Mouse (Mus musculus) 3T3-L1 (cell line): Measurements from ENCODE around the gene Tor4a.

Experiments used
- DNase-seq: peaks from one replicate; pipeline ENCODE4 v3.0.0-alpha.2; 2015; ENCODE audit warnings: low read depth, low spot score

Tor4a gene

GRCm38 (mm10) chr2:25225811-25226379 lies 29.2 kb upstream of the Tor4a start:
- DNase-seq, result peak; percentile 20

GRCm38 (mm10) chr2:25224766-25225752 lies 28.4 kb upstream of the Tor4a start:
- DNase-seq, result peak; percentile 99

GRCm38 (mm10) chr2:25224492-25224765 lies 27.7 kb upstream of the Tor4a start, which contains the start of gene Tubb4b:
Gene Tubb4b (minus strand): TSS chr2:25224702.
- no peak for DNase-seq

- peak; percentile 81 for DNase-seq
These were observed 27.2 kb upstream of the Tor4a start for GRCm38 (mm10) chr2:25223681-25224491.

GRCm38 (mm10) chr2:25221331-25221772 lies 24.7 kb upstream of the Tor4a start:
- DNase-seq, result no peak

- DNase-seq, result no peak
These were observed 21.8 kb upstream of the Tor4a start, which contains the start of gene Fam166a for GRCm38 (mm10) chr2:25218445-25218844. Gene Fam166a (plus strand): TSS chr2:25218745.

- no peak for DNase-seq
These were observed 21.0 kb upstream of the Tor4a start for GRCm38 (mm10) chr2:25217666-25218065.

- no peak for DNase-seq
These were observed 17.8 kb upstream of the Tor4a start, which contains the start of gene Stpg3 for GRCm38 (mm10) chr2:25214444-25214843. Gene Stpg3 (minus strand): TSS chr2:25214637.

GRCm38 (mm10) chr2:25213266-25213865 lies 16.7 kb upstream of the Tor4a start:
- DNase-seq, result no peak

GRCm38 (mm10) chr2:25211121-25211670 lies 14.5 kb upstream of the Tor4a start, which contains the start of gene Nelfb:
Gene Nelfb (minus strand): TSS chr2:25211489.
- peak; percentile 95 for DNase-seq

- DNase-seq, result no peak
These were observed 14.0 kb upstream of the Tor4a start for GRCm38 (mm10) chr2:25210686-25211085.

GRCm38 (mm10) chr2:25207593-25207992 lies 10.9 kb upstream of the Tor4a start:
- DNase-seq, result no peak

- DNase-seq, result no peak
These were observed 7.0 kb upstream of the Tor4a start for GRCm38 (mm10) chr2:25203631-25204214.

GRCm38 (mm10) chr2:25200631-25201030 lies 3.9 kb upstream of the Tor4a start:
- no peak for DNase-seq

GRCm38 (mm10) chr2:25197946-25198345 lies 1.3 kb upstream of the Tor4a start:
- DNase-seq, result no peak

- peak; percentile 48 for DNase-seq
These were observed 505 bp upstream of the Tor4a start for GRCm38 (mm10) chr2:25197191-25197590.

- no peak for DNase-seq
These were observed 1.2 kb downstream of the Tor4a start for GRCm38 (mm10) chr2:25195211-25196156.

- no peak for DNase-seq
These were observed 2.1 kb downstream of the Tor4a start for GRCm38 (mm10) chr2:25194486-25195171.

- no peak for DNase-seq
These were observed 2.7 kb downstream of the Tor4a start for GRCm38 (mm10) chr2:25194006-25194405.
